Mouse (Mus musculus) activated CD4-positive, CD25-positive, alpha-beta regulatory T cell, adult 4 months (primary cell): ENCODE measurements at regions not wholly inside any gene's neighbourhood (a gene's known extent, or its start where the extent isn't known, plus 50 kb on each side); places are given as distances from the start of the nearest gene placed in this dataset.
A peak's percentile ranks its signal among the peaks of the same experiment; 100 is the strongest.

ENCODE experiments used
- ATAC-seq: one replicate; pipeline ENCODE4 v1.8.0; 2017

DNA sequence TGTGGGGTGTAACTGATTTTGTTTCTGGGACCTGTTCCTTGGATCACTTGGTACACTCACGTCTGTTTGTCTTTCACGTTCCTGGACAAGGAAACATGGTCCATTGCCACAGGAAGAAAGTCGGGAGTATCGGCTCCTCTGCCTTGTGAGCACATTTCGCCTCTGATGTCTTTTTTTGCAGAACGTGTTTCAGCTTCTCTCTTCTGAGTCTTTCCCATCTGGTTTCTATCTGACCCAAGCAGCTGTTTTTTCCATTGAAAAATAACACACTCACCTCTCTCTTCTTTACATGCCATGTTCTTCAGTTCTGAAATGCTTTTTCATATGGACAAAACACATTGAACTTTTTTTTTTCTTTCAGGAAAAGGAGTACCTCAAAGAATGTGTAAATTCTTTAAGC lies 61.4 kb upstream of the Lrig1 start:
- no peak for ATAC-seq

DNA sequence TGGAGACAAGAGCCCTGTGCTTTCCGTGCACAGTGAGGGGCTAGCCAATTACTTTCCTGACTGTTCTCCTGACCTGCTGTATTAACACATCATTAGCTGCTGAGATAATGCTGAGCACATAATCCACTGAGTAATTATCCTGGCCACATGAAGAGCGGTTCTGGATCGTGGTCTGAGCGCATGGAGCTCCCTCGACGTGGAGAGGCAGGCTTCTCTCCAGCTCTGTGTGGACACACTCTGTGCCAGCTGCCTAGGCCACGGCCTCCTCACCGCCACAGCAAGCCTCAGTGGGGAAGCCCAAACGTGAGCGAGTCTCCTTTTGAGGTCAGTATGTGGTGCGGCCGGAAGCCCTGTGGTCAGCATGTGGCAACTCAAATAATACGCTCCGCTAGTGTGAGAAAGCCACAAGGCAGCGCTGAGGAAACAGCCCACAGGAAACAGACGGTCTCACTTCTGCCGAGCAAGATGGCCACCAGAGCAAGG lies 60.7 kb upstream of the Lrig1 start:
- ATAC-seq = peak; percentile 86

DNA sequence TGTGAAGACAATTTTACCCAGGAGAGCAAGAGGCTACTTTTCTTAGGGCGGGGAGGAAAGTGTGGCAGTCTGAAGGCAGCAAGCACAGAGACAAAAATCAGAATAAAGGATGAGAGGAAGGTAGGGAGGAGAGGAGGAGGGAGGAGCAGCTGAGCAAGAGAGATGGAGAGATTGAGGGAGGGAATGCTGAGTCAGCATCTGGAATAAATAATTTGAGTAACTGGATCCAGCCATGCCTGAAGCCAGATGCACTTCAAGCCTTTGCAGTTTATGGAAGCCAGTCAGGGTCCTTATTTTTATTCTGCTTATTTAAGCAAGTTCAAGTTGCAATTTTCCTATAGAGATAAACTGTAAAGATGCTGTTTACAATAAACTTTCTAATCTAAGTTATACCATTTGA lies 59.7 kb upstream of the Lrig1 start:
- ATAC-seq = no peak

DNA sequence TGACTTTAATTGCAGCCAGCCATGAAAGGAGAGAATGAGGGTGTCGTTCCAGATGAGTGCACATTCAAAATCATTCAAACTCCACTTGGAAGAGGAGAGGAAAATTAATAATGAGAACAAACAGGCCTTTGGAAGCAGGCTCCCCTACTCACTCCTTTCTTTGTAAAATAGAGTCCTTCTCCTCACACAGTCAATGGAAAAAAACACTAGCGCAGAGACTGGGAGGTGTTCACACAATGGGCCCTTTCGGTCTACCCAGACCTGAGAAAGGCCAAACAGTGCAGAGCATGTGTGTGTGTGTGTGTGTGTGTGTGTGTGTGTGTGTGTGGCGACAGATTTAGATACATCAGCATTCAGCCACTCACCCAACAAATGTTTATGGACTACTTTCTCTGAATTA lies 56.0 kb upstream of the Lrig1 start:
- ATAC-seq = no peak

DNA sequence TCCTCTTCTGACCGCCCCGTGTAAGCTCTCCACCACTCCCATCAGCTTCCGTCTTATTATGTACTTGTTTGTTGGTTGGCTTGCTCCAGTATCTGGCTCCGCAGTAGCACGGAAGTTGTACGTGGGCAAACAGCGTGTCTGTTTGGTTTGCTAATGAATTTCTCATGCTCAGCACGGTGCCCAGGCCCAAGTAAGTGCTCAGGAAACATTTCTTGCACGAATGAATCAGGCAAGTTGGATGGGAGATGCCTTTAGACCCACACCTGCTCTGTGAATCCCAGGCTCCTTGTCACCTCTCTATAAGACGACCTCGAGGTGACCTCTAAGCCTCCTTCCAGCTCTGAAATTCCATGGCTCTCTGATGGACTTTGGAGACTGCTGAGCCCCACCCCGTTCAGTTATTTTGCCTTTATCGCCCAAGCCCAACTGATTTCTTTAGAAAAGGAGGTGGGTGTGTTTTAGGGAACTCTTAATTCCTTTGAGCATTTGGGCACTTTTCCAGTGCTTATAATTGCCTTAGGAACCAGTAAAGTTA lies 55.4 kb upstream of the Lrig1 start:
- no peak for ATAC-seq

DNA sequence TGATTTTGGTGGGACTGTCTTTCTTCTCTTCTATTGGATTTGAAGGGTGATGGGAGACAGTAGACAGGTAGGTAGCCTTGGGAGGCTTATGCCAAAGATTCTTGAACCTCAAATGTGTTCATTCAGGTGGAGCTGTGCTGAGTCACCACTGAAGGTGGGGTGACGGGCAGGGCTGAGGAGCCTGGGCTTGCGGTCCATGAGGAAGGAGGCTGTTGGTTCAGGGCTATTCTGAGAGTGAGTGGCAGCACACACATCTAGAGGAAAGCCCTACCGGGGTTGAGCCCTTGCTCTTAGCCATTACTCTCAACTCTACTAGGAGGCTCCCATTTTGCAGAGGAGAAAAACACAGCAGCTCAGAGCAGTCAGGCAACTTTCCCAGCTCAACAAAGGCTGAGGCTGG lies 54.6 kb upstream of the Lrig1 start:
- no peak for ATAC-seq

DNA sequence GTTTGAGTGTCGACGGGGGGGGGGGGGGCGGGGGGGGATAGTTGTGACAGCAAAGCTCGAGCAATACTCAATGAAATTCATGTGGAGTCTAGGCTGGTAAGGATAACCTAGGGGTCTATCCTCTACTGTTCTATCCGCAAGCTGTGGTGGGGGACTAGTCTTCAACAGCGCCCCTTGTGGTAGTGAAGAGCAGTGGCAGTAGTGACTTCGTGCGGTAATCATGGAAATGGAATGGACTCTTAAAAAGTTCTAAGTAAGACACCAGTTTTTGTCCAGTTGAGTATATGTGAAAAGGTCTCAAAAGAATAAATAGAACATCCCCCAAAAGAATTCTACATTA lies 51.1 kb upstream of the Lrig1 start:
- ATAC-seq = no peak

DNA sequence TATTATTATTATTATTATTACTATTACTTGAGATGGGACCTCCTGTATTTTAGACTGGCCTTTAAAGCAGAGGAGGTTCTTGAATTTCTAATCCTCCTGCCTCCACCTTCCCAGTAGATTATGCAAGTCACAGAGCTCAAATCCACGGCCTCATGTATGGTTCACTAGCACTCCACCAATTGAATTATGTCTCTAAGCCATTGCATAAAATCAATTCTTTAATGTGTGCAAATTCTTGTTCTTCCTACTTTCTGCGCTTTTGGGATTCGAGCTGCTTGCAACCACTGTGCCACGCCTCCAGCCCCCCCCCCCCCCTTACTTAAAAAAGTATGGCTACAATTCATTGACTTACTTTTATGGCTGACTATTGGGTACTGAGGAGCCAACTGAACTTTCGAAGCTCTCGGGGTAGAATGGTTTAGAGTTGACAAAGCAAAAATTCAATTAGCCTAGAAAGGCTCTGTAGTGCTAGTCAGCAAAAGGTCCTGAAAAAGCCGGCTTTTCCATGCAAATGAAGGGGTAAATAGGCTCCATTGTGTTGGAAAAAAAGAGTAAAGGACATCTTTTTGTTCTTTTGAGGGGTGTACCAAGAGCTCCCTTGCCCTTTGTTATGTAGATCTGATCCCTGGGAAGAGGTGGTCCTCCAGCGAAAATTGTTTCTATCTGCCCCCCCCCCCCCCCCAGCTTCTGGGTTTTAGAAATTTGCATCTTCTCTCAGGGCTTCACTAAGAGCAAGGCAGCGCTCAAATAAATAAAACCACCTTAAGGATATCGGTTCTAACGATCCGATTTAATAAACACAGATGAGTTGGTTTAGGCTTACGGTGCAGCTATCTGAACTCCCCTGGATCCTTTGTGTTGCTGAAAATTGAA lies 50.5 kb upstream of the Lrig1 start:
- no peak for ATAC-seq
